16 mouse cellular contexts compared by ENCODE assay signal in the genomic region with DNA sequence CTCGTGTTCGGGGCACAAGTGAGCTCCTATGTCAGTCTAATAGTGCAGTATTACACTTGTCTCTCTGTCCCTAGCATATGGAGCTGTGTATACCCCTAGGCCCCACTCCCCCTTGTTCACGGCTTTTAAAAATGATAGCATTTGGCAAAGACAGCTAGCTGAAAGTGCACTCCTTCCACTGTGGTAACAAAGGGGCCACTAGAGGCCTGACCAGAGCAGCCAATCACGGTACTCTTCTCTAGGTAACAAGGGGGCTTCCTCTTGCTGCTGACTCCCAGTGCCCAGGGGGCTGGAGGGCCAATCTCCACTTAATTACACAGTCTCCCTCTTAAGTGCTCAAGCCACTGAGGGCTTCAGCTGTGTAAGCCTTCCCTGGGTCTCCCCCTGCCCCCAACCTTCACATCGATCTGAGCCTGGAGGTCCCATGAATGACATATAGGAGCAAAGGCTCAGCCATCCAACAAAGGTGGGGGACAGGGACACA.
A peak's percentile ranks its signal among the peaks of the same experiment; 100 is the strongest.
DNase-seq lines count a peak whose midpoint lies in the region; ATAC-seq and TF ChIP-seq lines count a peak whose summit lies in the region.
"Had no signal": no experiment of that assay in that cellular context is flagged by ENCODE, and none has a peak within 500 bp of the region (broad histone marks: within the 10 kb centered on the region; RNA-seq: fewer than 3 reads in every experiment).

No protein-coding gene starts in this region.

- 0 out of 2 replicates have a peak, but pooled peaks have one; percentile 20 for ATAC-seq in forebrain, postnatal 0 days
- peak; percentile 85 for ATAC-seq in midbrain, embryonic 13.5 days
- ATAC-seq in intestine, embryonic 16.5 days, result no peak
- ATAC-seq: activated CD4-positive, CD25-positive, alpha-beta regulatory T cell, adult 4 months had no signal

- H3K27ac ChIP-seq in forebrain, postnatal 0 days (ENCODE audit: low read depth, low read length), result no peak overlapping the region
- peak overlapping the region; percentile 45 for H3K27ac ChIP-seq in midbrain, embryonic 13.5 days
- no peak overlapping the region for H3K27ac ChIP-seq in intestine, embryonic 16.5 days (ENCODE audit: low read length)

- no peak overlapping the region for H3K4me2 ChIP-seq in forebrain, postnatal 0 days (ENCODE audit: low read depth)
- H3K4me2 ChIP-seq in midbrain, embryonic 13.5 days (replicated peaks), result no peak overlapping the region
- H3K4me2 ChIP-seq in intestine, embryonic 16.5 days (ENCODE audit: low read depth, low read length), result no peak overlapping the region
- H3K4me2 ChIP-seq: heart, embryonic 11.5 days; lung, embryonic 14.5 days had no signal

- TF ChIP-seq POLR2A in brain, embryonic 14.5 days (IDR thresholded peaks at IDR 0.05; ENCODE audit: borderline replicate concordance, extremely low read depth, insufficient read depth, insufficient read length, poor library complexity, severe bottlenecking), result no peak

- H3K4me3 ChIP-seq in forebrain, postnatal 0 days (ENCODE audit: low read depth, low read length), result no peak overlapping the region
- H3K4me3 ChIP-seq in midbrain, embryonic 13.5 days (replicated peaks), result no peak overlapping the region
- no peak overlapping the region for H3K4me3 ChIP-seq in intestine, embryonic 16.5 days (ENCODE audit: low read length)
- H3K4me3 ChIP-seq: megakaryocyte, embryonic 14.5 days had no signal

- H3K4me1 ChIP-seq in forebrain, postnatal 0 days (ENCODE audit: insufficient read depth), result no peaks in the 10 kb centered on the region
- H3K4me1 ChIP-seq in midbrain, embryonic 13.5 days (replicated peaks), result peaks cover 28% of the 10 kb centered on the region
- H3K4me1 ChIP-seq in intestine, embryonic 16.5 days (ENCODE audit: control insufficient read depth, insufficient read depth, low read length), result no peaks in the 10 kb centered on the region
- H3K4me1 ChIP-seq: megakaryocyte, embryonic 14.5 days had no signal

- H3K9ac ChIP-seq in forebrain, postnatal 0 days, result no peak overlapping the region
- H3K9ac ChIP-seq in midbrain, embryonic 13.5 days (replicated peaks), result 0 out of 2 replicates have a peak overlapping the region, but pooled peaks have one; percentile 23
- H3K9ac ChIP-seq in intestine, embryonic 16.5 days (ENCODE audit: low read depth, low read length), result no peak overlapping the region
- H3K9ac ChIP-seq: lung, embryonic 14.5 days had no signal

- no peak for TF ChIP-seq CTCF in brain, embryonic 14.5 days (IDR thresholded peaks at IDR 0.05; ENCODE audit: borderline replicate concordance, extremely low read depth, insufficient read depth, insufficient read length)
- no peak for TF ChIP-seq CTCF in forebrain, postnatal 0 days (IDR thresholded peaks at IDR 0.05; ENCODE audit: low read depth)

- peak; percentile 61 for DNase-seq in brain, embryonic 14.5 days (ENCODE audit: low read depth)
- DNase-seq in embryo, embryonic 11 days, result peak; percentile 15
- DNase-seq in forebrain, postnatal 0 days, result no peak
- DNase-seq in urinary bladder, postnatal 4 days (ENCODE audit: low spot score in 2 of 2), result no peak
- no peak for DNase-seq in cerebellum, postnatal 36 days
- DNase-seq: cerebellum, adult 11-12 months; gastrocnemius, postnatal 14 days; kidney, adult 9 months; lung, embryonic 14.5 days; right cerebral cortex, postnatal 25 days; thymus, adult 18-20 months had no signal

- 41% methylated on average over 5 of the region's 5 CpGs for WGBS in forebrain, postnatal 0 days
- WGBS in midbrain, embryonic 13.5 days, result 21% methylated on average over 5 of the region's 5 CpGs
- 67% methylated on average over 5 of the region's 5 CpGs for WGBS in intestine, embryonic 16.5 days

- H3K9me3 ChIP-seq in forebrain, postnatal 0 days (ENCODE audit: low read length), result no peaks in the 10 kb centered on the region
- H3K9me3 ChIP-seq in midbrain, embryonic 13.5 days, result no peaks in the 10 kb centered on the region
- H3K9me3 ChIP-seq in intestine, embryonic 16.5 days (ENCODE audit: control insufficient read depth, low read length), result no peaks in the 10 kb centered on the region

- no peaks in the 10 kb centered on the region; the same call in 1 of the 2 replicates for H3K27me3 ChIP-seq in forebrain, postnatal 0 days (ENCODE audit: insufficient read depth, low read length)
- 0 out of 2 replicates have a peak, but pooled peaks cover 5% of the 10 kb centered on the region for H3K27me3 ChIP-seq in midbrain, embryonic 13.5 days
- H3K27me3 ChIP-seq in intestine, embryonic 16.5 days (replicated peaks; ENCODE audit: control insufficient read depth, insufficient read depth, low read length), result no peaks in the 10 kb centered on the region
- H3K27me3 ChIP-seq: megakaryocyte, embryonic 14.5 days had no signal

- no peaks in the 10 kb centered on the region for H3K36me3 ChIP-seq in forebrain, postnatal 0 days (ENCODE audit: insufficient read depth)
- H3K36me3 ChIP-seq in midbrain, embryonic 13.5 days, result no peaks in the 10 kb centered on the region
- H3K36me3 ChIP-seq in intestine, embryonic 16.5 days (ENCODE audit: control insufficient read depth, insufficient read depth, low read length), result no peaks in the 10 kb centered on the region

Comparison
In these comparisons a context has a peak if more than half of its experiments do, and no peak if none do; other contexts are left out.
1. DNase-seq: peak in brain, embryonic 14.5 days (single experiment) and embryo, embryonic 11 days (single experiment); none in forebrain, postnatal 0 days (single experiment), urinary bladder, postnatal 4 days (0 of 2) and cerebellum, postnatal 36 days (0 of 2).